Mouse (Mus musculus) midbrain, embryonic 14.5 days (tissue): ENCODE results near the gene Washc1. TPM values are rescaled to one million over a fixed set of nuclear protein-coding genes. Genes with fewer than 3 reads are reported as not detected.

Experiments
- ATAC-seq: fragments of 200-750 bp; cut with Nextera tagmentation; 2 replicates; pipeline ENCODE4 v1.8.0; 2017; ENCODE audit warnings: moderate number of reproducible peaks, moderate library complexity; ENCODE audit not compliant: low FRiP score, low TSS enrichment
- DNase-seq: peaks from one replicate; pipeline ENCODE4 v3.0.0-alpha.2; 2015
- H3K27ac ChIP-seq: fragments of 300-500 bp; sonication (generic); replicated peaks from 2 replicates; pipeline ENCODE4 v1.5.1; 2014; ENCODE audit warnings: mild to moderate bottlenecking, low read depth, low read length, moderate library complexity
- H3K27me3 ChIP-seq: fragments of 300-500 bp; sonication (generic); 2 replicates; pipeline ENCODE4 v1.6.1; 2014; ENCODE audit warnings: low read length, control low read depth, mixed read lengths; ENCODE audit not compliant: control insufficient read depth, insufficient read depth
- H3K36me3 ChIP-seq: fragments of 300-500 bp; sonication (generic); 2 replicates; pipeline ENCODE4 v1.6.1; 2014; ENCODE audit warnings: low read length, control low read depth; ENCODE audit not compliant: control insufficient read depth, insufficient read depth
- H3K4me1 ChIP-seq: fragments of 300-500 bp; sonication (generic); 2 replicates; pipeline ENCODE4 v1.6.1; 2014; ENCODE audit warnings: mild to moderate bottlenecking, antibody characterized with exemption, low read length, control low read depth; ENCODE audit not compliant: control insufficient read depth, insufficient read depth
- H3K4me2 ChIP-seq: fragments of 300-500 bp; sonication (generic); 2 replicates; pipeline ENCODE4 v1.6.1; 2014; ENCODE audit warnings: mild to moderate bottlenecking, low read length, moderate library complexity
- H3K4me3 ChIP-seq: fragments of 300-500 bp; sonication (generic); replicated peaks from 2 replicates; pipeline ENCODE4 v1.5.1; 2014; ENCODE audit warnings: low read depth, low read length
- H3K9ac ChIP-seq: fragments of 300-500 bp; sonication (generic); replicated peaks from 2 replicates; pipeline ENCODE4 v1.6.1; 2014; ENCODE audit warnings: mild to moderate bottlenecking, low read length, moderate library complexity
- H3K9me3 ChIP-seq: fragments of 300-500 bp; sonication (generic); 2 replicates; pipeline ENCODE4 v1.6.1; 2016; ENCODE audit warnings: low read length, control low read depth, mixed read lengths; ENCODE audit not compliant: control insufficient read depth
- WGBS: fragments of 180-500 bp; shearing (Covaris S2); extraction: QIAGEN DNeasy Blood & Tissue Kit; methylation state at CpG from one replicate; pipeline ENCODE4 v1.1.7; 2014; 5-methylcytosine and 5-hydroxymethylcytosine counted together
- polyA plus RNA-seq: library from polyadenylated mRNA; unstranded; fragments of >200 nt; fragmentation: Nextera tagmentation; extraction: Ambion mirVana; gene quantifications from 2 replicates; pipeline ENCODE4 v1.2.1, GENCODE M21; 2014

Gene Washc1
- polyA plus RNA-seq, 1 experiment from 2014 or later, result 36.2 TPM

GRCm38 (mm10) chr17:66104076-66104475, 7.3 kb upstream of the Washc1 start:
- peaks cover 11% of the 10 kb centered on the region for H3K4me1 ChIP-seq
- H3K4me2 ChIP-seq, result no peak overlapping the region
- ATAC-seq (no peak), DNase-seq (no peak)
- no peak overlapping the region for H3K27ac ChIP-seq
- no peak overlapping the region for H3K9ac ChIP-seq
- H3K9me3 ChIP-seq, result no peaks in the 10 kb centered on the region
- no peaks in the 10 kb centered on the region for H3K27me3 ChIP-seq
- no peak overlapping the region for H3K4me3 ChIP-seq
- 77% methylated on average over 7 of the region's 7 CpGs for WGBS
- no peaks in the 10 kb centered on the region for H3K36me3 ChIP-seq

- Histone ChIP-seq H3K27ac (no peak overlapping the region), H3K4me2 (no peak overlapping the region), H3K9me3 (no peaks in the 10 kb centered on the region), H3K4me3 (no peak overlapping the region), H3K4me1 (0 out of 2 replicates have a peak, but pooled peaks cover 4% of the 10 kb centered on the region), H3K9ac (no peak overlapping the region), H3K27me3 (no peaks in the 10 kb centered on the region), H3K36me3 (no peaks in the 10 kb centered on the region)
- ATAC-seq, result no peak
- DNase-seq, result peak; percentile 90
- WGBS, result 51% methylated on average over 10 of the region's 10 CpGs
Measured at GRCm38 (mm10) chr17:66106601-66107267, 4.6 kb upstream of the Washc1 start.

GRCm38 (mm10) chr17:66107466-66107865, 3.9 kb upstream of the Washc1 start:
- DNase-seq (no peak), ATAC-seq (no peak)
- H3K36me3 ChIP-seq, result no peaks in the 10 kb centered on the region
- peaks cover 9% of the 10 kb centered on the region for H3K4me1 ChIP-seq
- WGBS, result 67% methylated on average over 8 of the region's 8 CpGs
- H3K27ac ChIP-seq, result no peak overlapping the region
- no peak overlapping the region for H3K4me3 ChIP-seq
- H3K27me3 ChIP-seq, result no peaks in the 10 kb centered on the region
- H3K9ac ChIP-seq, result no peak overlapping the region
- no peak overlapping the region for H3K4me2 ChIP-seq
- no peaks in the 10 kb centered on the region for H3K9me3 ChIP-seq

- H3K9me3 ChIP-seq, result no peaks in the 10 kb centered on the region
- no peak overlapping the region for H3K9ac ChIP-seq
- DNase-seq (no peak), ATAC-seq (no peak)
- H3K36me3 ChIP-seq, result no peaks in the 10 kb centered on the region
- no peaks in the 10 kb centered on the region for H3K27me3 ChIP-seq
- 84% methylated on average over 4 of the region's 4 CpGs for WGBS
- H3K27ac ChIP-seq, result no peak overlapping the region
- H3K4me2 ChIP-seq, result no peak overlapping the region
- H3K4me1 ChIP-seq, result peaks cover 10% of the 10 kb centered on the region
- H3K4me3 ChIP-seq, result no peak overlapping the region
Measured at GRCm38 (mm10) chr17:66108198-66108597, 3.1 kb upstream of the Washc1 start.

DNA sequence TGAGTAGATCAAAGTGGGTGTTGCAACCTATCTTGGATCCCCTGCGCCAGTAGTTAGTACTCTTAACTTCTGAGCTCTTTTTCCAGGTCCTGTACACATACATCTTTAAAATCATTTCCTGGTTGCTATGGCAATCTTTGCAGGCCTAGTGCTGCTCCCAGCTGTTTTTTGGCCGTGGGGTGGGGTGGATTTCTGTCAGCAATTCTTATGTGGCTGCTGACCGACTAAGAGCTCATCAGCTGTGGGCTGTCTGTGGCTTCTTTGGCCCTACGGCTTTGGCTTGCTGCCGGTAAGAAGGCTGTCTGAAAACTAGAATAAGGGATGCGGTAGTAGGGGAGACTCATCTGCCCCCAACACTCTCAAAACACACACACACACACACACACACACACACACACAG, 599 bp upstream of the Washc1 start:
- H3K27ac ChIP-seq, result no peak overlapping the region
- peak overlapping the region; percentile 75 for H3K9ac ChIP-seq
- H3K4me2 ChIP-seq, result peak overlapping the region; percentile 69
- WGBS, result 51% methylated on average over 6 of the region's 6 CpGs
- ATAC-seq (peak; percentile 32; the same call in 1 of the 2 replicates), DNase-seq (no peak)
- peaks cover 21% of the 10 kb centered on the region for H3K36me3 ChIP-seq
- H3K4me1 ChIP-seq, result peaks cover 10% of the 10 kb centered on the region
- H3K27me3 ChIP-seq, result no peaks in the 10 kb centered on the region
- H3K9me3 ChIP-seq, result no peaks in the 10 kb centered on the region
- H3K4me3 ChIP-seq, result peak overlapping the region; percentile 76

- peak overlapping the region; percentile 75 for H3K9ac ChIP-seq
- ATAC-seq (no peak), DNase-seq (no peak)
- no peaks in the 10 kb centered on the region for H3K27me3 ChIP-seq
- H3K9me3 ChIP-seq, result no peaks in the 10 kb centered on the region
- peaks cover 36% of the 10 kb centered on the region for H3K36me3 ChIP-seq
- WGBS, result 56% methylated on average over 4 of the region's 4 CpGs
- H3K4me1 ChIP-seq, result peaks cover 10% of the 10 kb centered on the region
- no peak overlapping the region for H3K27ac ChIP-seq
- peak overlapping the region; percentile 76 for H3K4me3 ChIP-seq
- H3K4me2 ChIP-seq, result peak overlapping the region; percentile 69
Measured at GRCm38 (mm10) chr17:66112166-66112565, 821 bp downstream of the Washc1 start.

GRCm38 (mm10) chr17:66118991-66119390, 7.6 kb downstream of the Washc1 start:
- Histone ChIP-seq H3K9me3 (no peaks in the 10 kb centered on the region), H3K4me1 (0 out of 2 replicates have a peak, but pooled peaks cover 2% of the 10 kb centered on the region), H3K27me3 (no peaks in the 10 kb centered on the region), H3K27ac (no peak overlapping the region), H3K9ac (no peak overlapping the region), H3K4me2 (no peak overlapping the region), H3K4me3 (no peak overlapping the region), H3K36me3 (peaks cover 65% of the 10 kb centered on the region)
- DNase-seq (no peak), ATAC-seq (no peak)
- 90% methylated on average over 8 of the region's 8 CpGs for WGBS

GRCm38 (mm10) chr17:66120701-66121100, 9.4 kb downstream of the Washc1 start:
- H3K4me3 ChIP-seq, result no peak overlapping the region
- 0 out of 2 replicates have a peak, but pooled peaks cover 5% of the 10 kb centered on the region for H3K4me1 ChIP-seq
- no peak for ATAC-seq
- H3K4me2 ChIP-seq, result no peak overlapping the region
- H3K36me3 ChIP-seq, result peaks cover 48% of the 10 kb centered on the region
- DNase-seq, result no peak
- 75% methylated on average over 1 of the region's 1 CpGs for WGBS
- no peaks in the 10 kb centered on the region for H3K9me3 ChIP-seq
- H3K27me3 ChIP-seq, result no peaks in the 10 kb centered on the region
- no peak overlapping the region for H3K27ac ChIP-seq
- H3K9ac ChIP-seq, result no peak overlapping the region
